Mouse (Mus musculus) lung, adult 10 weeks (tissue): ENCODE results near the gene 1700028P14Rik. TPM values are rescaled to one million over a fixed set of nuclear protein-coding genes. Genes with fewer than 3 reads are reported as not detected.

Source experiments
- polyA plus RNA-seq: library from polyadenylated mRNA; stranded (reverse); fragments of 350-450 nt; fragmentation: Illumina TruSeq; extraction: RNeasy Lipid Tissue Mini Kit (QIAGEN cat#74804); gene quantifications from one replicate; pipeline ENCODE4 v1.2.3, GENCODE M21; 2014; ENCODE audit warnings: low read depth, low replicate concordance; ENCODE audit not compliant: insufficient read depth

1700028P14Rik gene
- 5.8 TPM for polyA plus RNA-seq

GRCm38 (mm10) chr19:23652644-23653043 is at the start of gene 1700028P14Rik:
1700028P14Rik (minus strand) TSS chr19:23652812.

GRCm38 (mm10) chr19:23687296-23688021 is 34.8 kb upstream of the 1700028P14Rik start, which contains the start of gene Ptar1:
Ptar1 (plus strand) TSS chr19:23687429.

Other genes with a start within 250 kb of the 1700028P14Rik start
- gene Mamdc2, start 204.4 kb downstream of the 1700028P14Rik start, polyA plus RNA-seq: 44.7 TPM
- 4.8 TPM for gene Ptar1, start 34.6 kb upstream of the 1700028P14Rik start, polyA plus RNA-seq
- gene Apba1, start 106.1 kb upstream of the 1700028P14Rik start, polyA plus RNA-seq: 1.5 TPM